Mouse (Mus musculus) gastrocnemius, postnatal 25 days (tissue): ENCODE data around the gene Ntn1. TPM values are rescaled to one million over a fixed set of nuclear protein-coding genes. Genes with fewer than 3 reads are reported as not detected.

Experiments
- DNase-seq: peaks from one replicate; pipeline ENCODE4 v3.0.0; 2022
- total RNA-seq, 2 experiments: library from RNA; stranded (reverse); gene quantifications; 1 replicate in 1 of 2; 2 replicates in 1 of 2; pipeline ENCODE4 v1.2.3; 2021

The Ntn1 gene
- total RNA-seq, 2 experiments from 2014 or later, result 4.6 to 5.1 TPM

DNA sequence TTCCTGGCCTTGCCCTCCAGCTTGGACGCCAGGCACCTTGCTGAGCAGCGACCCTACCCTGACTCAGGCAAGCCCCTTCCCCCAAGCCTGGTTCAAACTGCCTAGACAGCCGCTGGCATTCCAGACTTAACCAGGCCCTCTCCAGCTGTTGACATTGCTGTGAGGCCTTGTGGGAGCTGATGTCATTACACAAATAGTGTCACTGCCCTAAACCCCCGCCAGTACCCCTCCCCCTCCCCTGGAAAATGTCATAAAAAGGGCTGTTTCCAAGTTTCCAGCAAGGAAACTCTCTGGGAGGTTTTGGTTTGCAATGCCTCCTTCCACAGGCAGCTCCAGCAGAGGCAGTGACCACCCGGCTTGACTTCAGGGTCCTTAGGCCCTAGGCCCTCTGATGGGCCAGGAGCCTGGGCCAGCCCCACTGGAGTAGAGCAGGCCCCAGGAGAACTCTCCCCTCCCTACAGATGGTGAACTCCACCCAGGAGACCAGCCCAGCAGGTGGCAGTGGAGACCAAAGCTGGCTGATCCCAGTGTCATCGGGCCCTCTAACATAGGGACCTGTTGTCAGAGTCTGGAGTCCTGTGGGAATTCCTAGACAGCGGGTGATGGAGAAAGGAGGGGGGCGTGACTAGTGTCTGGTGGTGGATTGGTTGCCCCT is 188.6 kb downstream of the Ntn1 start:
- DNase-seq, result peak; percentile 34

DNA sequence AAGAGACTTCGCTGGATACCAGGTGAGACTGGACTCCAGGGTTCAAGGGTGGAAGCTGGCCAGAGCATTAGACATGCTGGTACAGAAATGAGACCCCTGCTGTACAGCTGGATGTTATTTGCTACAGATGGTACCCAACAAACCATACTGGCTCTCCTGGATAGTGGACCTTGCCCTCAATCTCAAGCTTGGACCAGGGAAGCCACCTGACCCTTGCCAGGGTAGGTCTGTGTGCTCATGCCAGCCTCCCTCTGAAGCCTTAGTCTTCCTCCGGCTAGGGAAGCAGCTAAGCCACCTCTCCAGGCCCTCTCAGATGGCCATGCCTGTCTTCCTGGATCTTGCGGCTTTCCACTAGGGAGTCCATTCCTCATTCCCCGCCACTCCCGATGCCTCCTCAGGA is 189.9 kb downstream of the Ntn1 start:
- no peak for DNase-seq

DNA sequence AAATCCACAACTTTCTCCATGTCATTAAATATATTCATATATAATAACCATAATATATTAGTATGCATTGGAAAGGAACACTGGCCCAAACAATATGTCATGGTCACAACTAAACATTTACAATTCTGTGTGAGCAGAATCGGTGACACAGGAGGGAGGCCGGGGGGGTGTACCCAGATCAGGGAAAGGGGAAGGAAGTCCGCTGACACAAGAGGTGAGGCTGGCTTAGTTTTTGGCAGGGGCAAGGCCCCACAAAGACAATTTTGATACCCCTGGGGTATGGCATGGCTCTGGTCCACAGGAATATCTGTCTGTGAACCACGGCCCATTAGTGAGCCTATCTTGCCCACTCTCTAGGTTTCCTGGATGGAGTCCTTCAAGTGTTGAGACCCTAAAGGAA is 191.1 kb downstream of the Ntn1 start:
- no peak for DNase-seq

DNA sequence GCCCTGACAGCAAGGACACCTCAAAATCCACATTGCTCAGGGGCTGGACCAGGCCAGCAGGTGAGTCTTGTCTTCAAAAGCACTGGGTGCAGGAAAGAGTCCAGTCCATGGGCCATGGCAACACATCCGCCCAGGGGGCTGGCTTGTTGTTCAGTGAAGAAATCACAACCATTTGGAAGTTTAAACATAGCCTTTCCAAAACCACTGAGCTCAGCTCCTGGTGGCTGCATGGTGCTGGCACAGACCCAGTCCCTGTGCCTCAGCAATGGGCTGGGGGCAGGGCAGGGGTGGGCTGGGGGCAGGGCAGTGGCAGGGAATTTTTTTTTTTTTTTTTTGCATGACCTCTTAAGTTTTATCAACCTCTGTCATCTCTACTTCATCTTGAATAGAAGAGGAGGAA is 192.0 kb downstream of the Ntn1 start:
- DNase-seq, result no peak

DNA sequence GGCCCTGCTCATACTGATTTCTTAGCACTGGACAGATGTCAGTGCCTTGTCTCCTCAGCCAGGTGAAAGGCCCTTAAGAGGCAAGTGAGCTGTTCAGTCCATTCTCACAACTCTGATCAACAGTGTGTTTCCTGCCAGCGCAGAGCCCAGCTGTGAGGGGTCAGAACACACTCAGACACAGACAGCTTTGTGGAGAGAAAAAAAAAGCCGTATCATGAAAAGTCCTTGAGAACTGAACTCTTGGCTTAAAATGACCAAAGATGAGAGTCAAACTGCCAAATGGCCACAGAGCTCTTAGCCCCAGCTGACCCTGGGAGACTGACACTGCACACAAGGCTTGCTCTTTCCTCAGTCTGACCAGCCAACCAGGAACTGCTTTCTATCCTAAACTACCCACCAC is 192.6 kb downstream of the Ntn1 start:
- DNase-seq, result no peak

DNA sequence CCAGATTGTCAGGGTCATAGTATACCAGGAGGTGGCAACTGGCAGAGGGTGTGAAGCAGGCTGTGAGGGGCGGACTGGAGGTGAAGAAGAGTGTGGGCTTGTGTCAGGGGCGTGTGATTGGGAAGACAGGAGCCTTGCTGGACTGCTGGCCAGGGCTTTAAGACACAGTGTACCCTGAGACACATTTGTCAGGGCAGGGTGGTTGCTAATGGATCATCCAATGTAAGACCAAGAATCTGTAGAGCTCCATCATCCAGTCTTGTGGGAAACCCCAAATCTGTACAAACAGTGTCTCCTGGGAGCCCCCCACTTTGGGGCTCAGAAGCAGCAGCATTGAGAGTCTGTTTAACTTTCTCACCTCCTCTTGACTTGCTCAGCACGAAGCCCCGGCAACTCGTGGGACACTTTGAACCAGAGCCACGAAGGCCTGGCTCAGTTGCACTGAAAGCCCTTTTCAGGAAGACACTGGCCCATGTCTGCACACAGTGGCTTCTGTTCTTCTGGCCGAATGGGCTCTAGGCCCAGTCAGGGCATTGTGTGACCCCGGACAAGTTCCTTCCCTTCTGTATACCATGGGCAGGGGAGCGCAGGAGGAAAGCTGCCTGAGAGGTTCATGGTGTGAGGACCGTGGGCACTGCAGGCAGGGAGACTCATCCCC is 194.9 kb downstream of the Ntn1 start:
- no peak for DNase-seq

DNA sequence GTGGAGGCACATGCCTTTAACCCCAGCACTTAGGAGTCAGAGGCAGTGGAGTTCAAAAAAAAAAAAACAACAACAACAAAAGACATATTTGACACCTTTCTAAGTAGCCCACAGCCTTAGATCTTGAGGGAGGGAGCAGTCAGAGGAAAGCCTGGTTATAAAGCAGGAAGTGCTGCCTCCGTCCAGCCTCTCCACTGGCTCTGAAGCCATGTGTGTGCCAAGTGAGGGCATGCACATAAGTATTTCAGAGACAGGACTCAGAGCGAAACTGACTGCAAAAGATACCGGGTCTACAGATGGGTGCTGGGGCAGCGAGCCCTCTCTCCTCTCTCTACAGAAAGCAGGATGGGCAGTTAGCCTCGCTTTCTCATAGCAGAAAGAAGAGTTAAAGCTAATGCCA is 196.2 kb downstream of the Ntn1 start:
- no peak for DNase-seq

DNA sequence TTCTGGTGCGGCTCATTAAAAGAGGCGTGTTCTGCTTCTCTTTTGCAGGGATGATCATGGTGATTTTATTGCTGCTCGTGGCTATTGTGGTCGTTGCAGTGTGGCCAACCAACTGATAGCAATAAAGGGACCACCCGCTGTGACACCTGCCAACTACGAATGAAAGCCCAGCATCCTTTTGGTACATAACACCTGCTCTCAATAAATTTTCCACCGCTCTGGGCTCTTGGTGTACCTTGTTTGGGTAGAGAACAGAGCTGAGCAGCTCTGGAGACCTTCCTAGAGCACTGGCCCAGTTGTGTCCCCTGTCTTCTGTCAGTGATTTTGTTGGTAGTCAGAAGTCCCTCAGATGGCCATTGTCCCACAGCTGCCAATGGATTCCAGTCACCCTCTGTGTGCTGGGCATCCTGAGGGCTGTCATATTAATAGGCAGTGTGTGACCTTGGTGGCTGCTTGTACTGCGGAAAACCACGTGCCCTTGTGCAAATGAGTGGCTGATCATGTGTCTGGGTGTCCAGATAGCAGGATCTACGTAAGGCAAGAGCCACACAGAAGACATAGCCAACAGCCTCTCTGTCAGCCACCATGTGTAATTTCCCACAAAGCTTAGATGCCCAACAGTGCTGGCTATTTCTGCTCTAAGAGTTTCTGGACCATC is 196.8 kb downstream of the Ntn1 start:
- no peak for DNase-seq

DNA sequence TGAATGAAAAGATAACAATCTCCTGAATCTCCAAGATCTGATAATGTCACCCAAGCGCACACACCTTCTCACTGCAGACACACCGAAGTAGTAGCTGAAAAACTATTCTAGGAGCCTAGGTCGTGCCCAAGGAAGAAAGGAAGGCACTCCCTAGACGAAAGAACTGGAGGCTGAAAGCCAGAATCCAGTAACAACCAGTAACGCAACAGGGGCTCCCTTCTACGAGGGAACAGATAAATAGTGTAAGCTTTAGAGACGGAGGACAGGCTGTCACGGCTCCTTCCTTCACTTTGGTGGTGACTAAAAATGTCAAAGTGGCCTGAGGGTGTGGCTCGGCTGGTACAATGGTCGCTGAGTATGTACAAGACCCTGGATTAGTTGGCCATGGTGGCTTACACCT is 198.1 kb downstream of the Ntn1 start:
- no peak for DNase-seq

DNA sequence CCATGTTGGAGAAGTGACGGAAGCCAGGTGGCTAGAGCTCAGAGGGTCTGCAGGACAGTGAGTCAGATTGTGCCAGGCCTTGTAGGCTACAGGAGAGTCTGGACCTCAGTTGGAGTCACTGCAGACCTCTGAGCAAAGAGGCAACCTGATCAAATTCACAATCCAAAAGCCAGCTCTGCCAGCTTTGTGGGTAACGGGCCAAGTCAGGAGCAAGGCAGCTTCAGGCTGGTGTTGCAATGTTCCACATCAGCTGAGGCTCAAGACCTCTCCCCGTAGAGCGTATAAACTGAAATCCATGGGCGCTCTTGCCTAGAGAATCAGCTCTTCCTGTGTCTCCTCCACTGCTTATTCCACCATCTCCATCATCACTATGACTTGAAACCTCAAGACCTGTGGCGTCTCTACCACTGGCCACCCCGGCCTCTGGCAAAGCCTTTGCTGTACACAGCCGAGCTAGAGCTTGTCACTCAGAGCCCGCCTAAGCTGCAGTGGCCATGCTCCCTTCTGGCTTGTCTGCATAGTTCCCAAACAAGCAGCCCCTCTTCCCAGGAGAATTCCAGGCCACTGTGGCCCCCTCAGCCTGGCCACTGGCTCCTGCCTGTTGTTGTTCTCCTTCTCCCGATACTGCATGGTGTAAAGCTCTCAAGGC is 198.7 kb downstream of the Ntn1 start:
- DNase-seq, result no peak

DNA sequence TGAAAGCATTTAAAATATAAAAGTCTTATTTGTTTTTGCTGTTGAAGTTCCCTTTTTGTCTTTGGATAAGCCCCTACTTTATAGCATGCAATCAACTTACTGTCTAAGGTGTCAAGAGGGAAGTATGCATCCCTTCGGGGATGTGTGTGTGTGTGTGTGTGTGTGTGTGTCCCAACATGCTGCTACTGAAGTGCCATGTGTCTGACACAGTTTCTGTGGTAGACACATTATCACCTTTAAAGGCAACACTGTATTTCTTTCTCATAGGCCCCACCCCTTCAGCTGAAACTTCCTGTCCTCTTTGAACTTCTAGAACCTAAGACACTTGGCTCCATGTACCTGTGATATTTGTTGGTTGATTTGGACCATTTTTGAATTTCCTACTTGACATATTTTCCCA is 199.6 kb downstream of the Ntn1 start:
- DNase-seq, result no peak

DNA sequence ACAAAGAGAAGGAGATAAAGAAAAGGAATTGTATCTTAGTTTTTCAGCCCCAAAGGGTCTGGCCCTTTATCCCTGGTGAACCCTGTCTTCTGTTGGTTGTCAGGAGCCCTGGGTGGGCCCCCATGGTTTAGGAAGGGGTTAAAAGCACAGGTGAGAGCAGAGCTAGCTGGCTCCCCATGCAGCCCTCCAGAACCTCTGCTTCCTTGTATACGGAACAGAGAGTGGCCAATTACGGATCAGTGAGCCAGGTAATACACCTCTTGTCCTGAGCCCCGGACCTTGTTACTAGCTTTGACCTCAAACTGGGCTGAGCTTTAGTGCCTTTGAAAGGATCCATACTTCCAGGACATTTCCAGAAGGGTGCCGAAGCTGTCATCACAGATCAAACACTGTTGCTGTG is 200.1 kb downstream of the Ntn1 start:
- no peak for DNase-seq

DNA sequence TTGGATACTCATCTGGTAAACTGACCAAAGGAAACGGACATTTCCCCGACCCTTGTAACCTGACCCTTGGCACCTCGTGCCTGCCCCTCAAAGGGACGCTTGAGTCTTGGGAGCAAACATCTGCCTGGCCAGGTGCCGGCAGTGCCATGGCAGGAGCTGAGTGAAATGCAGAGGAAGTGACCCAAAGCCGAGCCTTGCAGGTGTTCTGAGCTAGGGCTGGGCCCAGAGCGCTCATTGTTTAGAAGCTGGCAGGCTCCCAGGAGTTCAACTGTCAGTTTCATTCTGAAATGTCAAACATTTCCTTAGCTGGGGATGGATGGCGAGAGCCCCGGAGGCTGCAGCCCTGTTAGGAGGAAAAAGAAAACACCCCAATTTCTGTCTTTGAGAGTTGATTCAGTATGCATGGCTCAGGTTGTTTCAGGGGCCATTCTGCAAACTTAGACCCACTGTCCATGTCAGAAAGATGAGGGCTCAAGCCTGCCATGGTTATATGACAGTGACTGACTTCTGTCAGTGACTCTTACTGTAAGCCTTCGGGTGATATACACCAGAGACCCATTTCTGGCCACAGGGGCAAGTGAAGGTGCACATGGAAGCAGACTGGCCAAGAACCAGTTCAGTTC is 200.7 kb downstream of the Ntn1 start:
- DNase-seq, result no peak

DNA sequence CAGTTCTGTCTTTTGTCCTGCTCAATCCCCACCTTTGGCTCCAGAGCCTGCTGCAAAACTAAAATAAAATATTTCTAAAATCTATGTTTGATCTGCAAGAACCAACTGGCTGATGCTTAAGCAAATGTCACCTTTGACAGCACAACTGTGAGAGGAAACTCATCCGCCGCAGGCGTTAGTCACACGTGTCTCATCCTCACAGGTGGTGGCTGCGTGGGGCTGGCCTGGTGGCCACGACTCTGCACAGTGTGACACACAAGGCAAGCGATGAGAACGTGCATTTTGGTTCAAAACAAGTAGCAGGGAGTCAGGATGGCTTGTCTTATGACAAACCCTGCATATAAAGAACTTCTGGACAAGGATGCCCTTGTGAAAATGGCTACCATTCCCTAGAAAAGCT is 201.5 kb downstream of the Ntn1 start:
- DNase-seq, result no peak

DNA sequence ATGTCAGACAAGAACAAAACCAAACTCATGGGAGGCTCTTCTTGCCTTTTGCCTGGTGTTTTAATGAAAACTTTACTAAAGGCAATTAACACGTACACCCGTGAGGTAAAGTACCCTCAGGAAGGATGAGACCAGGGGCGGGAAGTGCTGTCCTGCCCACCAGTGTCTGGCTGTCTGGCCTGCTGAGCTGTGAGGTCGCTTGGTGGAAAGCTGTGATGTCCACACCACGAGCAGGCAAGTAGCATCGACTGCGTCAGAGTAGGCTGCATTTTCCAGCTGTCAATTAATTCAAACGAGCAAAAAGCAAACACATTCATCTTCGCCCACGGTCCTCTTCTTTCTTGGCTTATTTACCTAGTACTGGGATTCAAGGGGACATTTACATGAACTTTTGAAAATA is 201.9 kb downstream of the Ntn1 start:
- DNase-seq, result no peak

DNA sequence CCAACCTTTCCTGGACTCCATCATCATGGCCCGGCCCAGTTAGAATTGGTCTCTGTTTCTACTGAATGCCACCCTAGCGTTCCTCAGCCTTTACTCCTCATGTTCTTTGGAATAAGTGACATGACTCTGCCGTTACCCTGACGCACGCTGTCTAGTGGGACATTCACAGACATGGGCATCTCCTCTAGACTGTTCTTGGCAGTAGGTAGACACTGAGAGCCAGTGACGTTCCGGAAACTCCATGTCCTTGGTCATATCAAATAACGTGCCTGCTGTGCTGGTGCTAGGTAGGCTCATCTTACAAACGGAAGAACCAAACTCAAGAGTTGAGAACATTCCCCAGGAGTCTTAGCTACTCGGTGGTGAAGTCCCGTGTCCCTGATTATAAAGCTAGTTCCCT is 203.2 kb downstream of the Ntn1 start:
- peak; percentile 58 for DNase-seq

DNA sequence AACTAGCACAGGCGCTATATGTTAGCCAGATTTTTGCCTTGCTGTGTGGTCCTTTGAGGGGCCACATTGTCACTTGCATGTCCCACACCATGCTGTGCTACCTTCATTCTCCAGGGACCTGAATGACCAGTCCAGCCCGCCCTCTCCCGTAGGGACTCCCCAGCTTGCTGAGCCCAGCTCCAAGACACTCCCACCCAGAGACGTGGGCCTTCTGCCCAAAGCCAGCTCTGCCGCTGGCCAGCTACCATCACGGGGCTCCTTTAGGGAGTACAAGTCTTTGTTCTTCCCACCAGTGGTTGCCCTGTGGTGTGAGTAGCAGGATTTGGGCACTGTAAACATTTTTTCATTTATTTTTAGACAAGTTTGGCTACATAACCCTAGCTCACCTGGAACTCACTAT is 204.1 kb downstream of the Ntn1 start:
- DNase-seq, result no peak

DNA sequence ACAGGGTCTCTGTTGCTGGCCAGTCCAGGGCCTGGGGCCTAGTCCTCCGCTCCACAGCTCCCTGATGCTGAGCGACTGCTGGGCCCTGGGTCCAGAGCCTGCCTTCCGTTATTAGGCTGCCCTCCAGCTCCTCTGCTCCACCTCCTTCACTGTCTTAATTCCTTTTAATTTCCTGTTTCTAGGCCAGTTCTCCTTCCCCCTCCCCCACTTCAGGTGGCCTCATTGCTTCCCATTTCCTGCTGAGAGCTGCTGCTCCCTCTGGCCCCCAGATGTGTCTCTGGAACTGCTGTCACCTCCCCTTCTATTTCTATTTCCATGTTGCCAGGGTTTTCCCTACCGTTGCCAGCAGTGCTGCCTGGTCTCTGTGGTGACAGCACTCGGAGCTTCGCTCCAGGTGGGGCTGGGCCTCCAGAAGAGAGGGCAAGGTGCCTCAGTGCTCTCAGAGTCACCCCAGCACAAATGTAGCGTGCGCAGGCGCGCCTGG is 204.9 kb downstream of the Ntn1 start:
- no peak for DNase-seq

DNA sequence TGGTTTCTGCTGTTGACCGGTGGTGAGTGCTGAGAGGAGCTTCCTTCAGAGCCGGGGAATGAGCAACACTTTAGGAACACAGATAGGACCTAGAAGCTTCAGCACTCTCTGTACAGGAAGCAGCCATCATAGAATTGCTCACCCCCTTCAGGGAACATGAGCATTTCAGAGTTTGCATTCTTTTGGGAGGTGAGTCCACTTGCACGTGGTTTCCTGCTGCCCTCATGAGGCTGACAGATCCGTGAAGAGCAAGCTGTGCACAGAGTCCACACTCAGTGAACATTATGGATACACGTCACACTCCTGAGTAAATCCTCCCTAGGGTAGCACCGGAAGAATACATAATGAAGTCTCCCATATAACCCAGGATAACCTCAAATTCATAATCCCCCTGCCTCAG is 205.5 kb downstream of the Ntn1 start:
- no peak for DNase-seq

DNA sequence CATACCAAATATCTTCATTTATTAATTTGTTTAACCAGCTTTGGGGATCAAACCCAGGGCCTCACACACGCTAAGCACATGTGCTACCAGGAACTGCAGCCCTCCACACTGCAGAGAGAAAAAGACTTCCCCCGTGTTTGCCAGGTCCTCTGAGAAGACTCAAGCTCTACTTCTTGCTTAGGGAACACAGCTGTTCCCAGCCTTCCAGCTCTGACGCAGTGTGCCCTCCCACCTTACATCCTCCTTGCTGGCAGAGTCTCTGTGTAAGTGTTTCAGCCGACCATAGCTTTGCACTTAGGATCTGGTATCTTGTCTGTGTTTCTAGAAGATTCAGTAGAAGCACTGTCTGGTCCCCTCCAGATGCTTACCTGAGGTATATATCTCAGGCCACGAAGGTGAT is 209.8 kb downstream of the Ntn1 start:
- no peak for DNase-seq

DNA sequence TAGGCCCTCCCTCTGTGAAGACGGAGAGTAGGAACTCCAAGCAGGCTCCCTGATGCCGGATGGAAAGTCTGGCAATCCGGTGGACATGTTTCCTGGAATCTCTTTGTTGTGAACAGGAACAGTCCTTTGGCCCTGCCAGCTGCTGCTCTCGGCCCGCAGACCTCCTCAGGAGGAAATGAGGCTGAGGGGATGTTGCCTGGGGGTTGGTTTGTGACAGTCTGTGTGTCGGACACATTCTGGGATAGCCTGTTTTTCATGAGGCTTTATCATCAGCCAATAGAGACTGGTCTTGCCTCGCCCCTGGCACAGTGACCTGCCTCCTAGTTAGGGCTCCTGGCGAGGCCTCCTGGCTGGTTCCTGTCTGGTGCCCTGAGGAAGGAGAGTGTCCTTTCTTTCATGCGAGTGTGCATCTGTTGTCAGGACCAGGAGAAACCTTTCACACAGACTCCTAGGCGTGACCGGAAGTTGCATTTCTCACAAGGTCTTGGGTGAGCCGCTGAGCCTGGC is 211.9 kb downstream of the Ntn1 start:
- DNase-seq, result no peak

DNA sequence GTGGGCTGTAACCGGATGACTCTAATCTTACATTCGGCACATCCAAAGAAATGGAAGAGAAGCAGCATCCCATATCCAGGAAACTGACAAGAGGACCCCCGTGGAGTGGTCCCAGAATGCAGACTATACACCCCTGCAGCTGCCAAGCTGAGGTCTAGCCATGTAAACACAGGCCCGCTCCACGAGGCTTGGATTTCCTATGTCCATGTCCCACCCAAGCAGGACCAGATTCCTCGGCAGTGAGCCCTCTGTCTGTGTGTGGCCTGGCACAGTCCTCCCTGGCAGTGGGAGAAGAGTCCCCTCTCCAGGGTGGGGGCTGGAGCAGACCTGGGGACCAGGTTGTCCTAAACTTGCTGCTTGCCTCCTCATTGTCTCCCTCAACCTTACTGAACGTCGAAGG is 213.4 kb downstream of the Ntn1 start:
- DNase-seq, result no peak

DNA sequence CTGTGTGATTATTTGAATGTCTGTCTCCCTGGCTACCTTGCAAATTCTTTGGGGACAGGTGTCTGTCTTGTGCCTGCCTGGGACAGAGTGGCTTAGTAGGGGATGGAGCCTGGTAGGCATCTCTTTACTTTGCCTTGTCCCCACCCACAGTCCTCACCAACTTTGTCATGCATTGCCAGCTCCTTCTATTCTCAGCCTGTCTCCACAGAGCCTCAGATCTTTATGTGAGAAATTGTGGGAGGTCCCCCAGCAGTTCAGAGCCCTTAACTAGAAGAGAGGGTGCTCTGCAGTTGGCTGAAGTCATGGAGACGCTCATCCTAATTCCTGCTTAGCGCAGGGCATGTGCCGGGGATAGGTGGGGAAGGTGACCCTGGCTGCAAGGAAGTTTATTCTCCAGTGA is 215.0 kb downstream of the Ntn1 start:
- DNase-seq, result no peak
